Mouse (Mus musculus) bone marrow, adult 2 months (tissue): ENCODE measurements around the gene Gm12253. TPM values are rescaled to one million over a fixed set of nuclear protein-coding genes. Genes with fewer than 3 reads are reported as not detected.

Experiments used
- H3K27ac ChIP-seq: fragments of 200-500 bp; 2 replicates; pipeline ENCODE4 v1.5.1; 2012; ENCODE audit warnings: low read depth, mild to moderate bottlenecking, control low read depth, inconsistent platforms, low read length; ENCODE audit not compliant: control insufficient read depth, poor library complexity, insufficient read depth
- H3K4me1 ChIP-seq: fragments of 200-500 bp; 2 replicates; pipeline ENCODE4 v1.6.1; 2011; ENCODE audit warnings: low read length; ENCODE audit not compliant: control insufficient read depth, insufficient read depth
- H3K4me3 ChIP-seq: fragments of 200-500 bp; replicated peaks from 2 replicates; pipeline ENCODE3; 2011; ENCODE audit warnings: mild to moderate bottlenecking, low read depth, low read length, control low read depth; ENCODE audit not compliant: control insufficient read depth
- CTCF ChIP-seq: fragments of 200-500 bp; IDR thresholded peaks from 2 replicates; pipeline ENCODE4 v1.5.1; 2011; ENCODE audit warnings: low read length, control low read depth; ENCODE audit not compliant: control insufficient read depth, insufficient read depth
- POLR2A ChIP-seq: fragments of 200-500 bp; IDR thresholded peaks from 2 replicates; pipeline ENCODE4 v1.6.1; 2011; ENCODE audit warnings: low read depth, mild to moderate bottlenecking, control low read depth, low read length, borderline replicate concordance; ENCODE audit not compliant: control insufficient read depth
- WGBS: fragments of 180-500 bp; shearing (Covaris S2); methylation state at CpG from one replicate; pipeline ENCODE4 v1.1.7; 2018; 5-methylcytosine and 5-hydroxymethylcytosine counted together
- polyA plus RNA-seq: library from polyadenylated mRNA; stranded (reverse); fragments of >200 nt; gene quantifications from 2 replicates; pipeline ENCODE4 v1.2.4, GENCODE M21; 2011; ENCODE audit warnings: low replicate concordance; ENCODE audit not compliant: missing spikeins, insufficient read depth, insufficient read length

Gm12253 gene
- not detected in 2 replicates for polyA plus RNA-seq

DNA sequence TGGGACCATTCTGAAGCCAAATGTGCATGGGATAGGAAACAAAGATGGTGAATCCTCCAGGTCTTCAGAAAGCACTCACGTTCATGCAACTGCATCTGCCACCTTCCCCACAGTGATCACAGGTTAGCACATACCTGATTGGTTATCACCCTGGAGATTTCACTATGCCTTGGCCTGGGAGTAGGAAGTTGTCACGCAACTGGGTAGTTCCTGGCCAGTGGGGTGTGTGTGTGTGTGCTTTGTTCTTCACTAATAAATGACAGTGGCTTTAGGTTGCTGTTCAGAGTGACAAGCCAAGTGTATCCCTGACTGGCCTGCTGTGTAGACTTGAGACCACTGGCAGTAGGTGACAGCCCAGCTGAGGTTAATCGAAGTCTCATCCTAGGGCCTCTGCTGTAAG, at the start of gene Gm12253:
TSS of gene Gm12253 (plus strand) at position 301 of the 400 bp plus-strand sequence.
- Histone ChIP-seq H3K4me3 (no peak within 1 kb of the TSS), H3K27ac (no peak within 1 kb of the TSS), H3K4me1 (no peaks in the 10 kb centered on the region; the same call in 1 of the 2 replicates)
- WGBS, result 64% methylated on average over 3 of the region's 3 CpGs
- TF ChIP-seq CTCF (no peak), POLR2A (no peak)

DNA sequence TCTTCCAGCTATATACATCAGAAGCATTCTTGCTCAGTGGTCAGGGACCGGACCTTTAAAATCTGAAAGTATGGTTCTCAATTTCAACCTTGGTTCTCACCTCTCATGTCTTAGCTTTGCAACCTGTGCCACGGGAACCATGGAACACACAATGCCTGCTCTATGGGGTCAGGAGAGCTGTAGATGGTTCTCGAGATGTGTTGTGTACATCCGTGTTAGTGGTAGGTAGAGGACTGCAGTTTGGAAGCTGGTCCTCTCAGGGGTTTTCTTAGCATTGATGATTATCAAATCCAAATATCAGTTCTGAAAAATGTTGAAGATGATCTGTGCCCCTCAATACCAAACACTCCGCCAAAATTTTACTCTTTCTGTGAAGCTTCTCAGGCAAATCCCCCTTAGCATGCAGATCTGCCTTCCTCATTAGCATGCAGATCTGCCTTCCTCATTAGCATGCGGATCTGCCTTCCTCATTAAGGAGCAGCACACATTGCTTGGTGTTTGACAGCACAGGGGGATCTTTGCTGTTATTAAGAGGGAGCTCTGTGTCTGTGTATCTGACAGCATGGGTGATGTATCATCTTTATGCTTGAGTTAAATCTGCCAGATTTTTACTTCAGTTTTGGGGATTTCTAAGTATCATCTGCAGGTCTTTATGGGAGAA, 32.2 kb upstream of the Gm12253 start:
- no peak overlapping the region for H3K4me3 ChIP-seq
- TF ChIP-seq POLR2A (no peak), CTCF (no peak)
- no peaks in the 10 kb centered on the region for H3K4me1 ChIP-seq
- no peak overlapping the region for H3K27ac ChIP-seq
- WGBS, result 58% methylated on average over 6 of the region's 6 CpGs

DNA sequence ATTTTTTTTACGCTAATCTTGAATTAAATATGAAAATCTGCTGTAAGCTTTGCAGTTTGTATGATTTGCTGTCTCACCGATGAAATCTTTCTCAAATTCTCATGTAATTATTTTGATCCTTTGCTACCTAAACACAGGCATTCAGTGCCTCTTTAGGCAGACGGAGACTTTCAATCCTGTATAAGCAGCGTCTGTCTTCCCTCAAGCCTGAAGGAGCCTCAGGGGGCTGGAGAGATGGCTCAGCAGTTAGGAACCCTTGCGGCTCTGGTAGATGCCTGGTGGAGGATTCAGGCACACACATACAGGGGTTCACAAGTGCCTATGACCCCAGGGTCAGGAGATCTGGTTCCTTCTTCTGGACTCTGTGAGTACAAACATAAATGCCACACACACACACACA, 31.7 kb upstream of the Gm12253 start:
- Histone ChIP-seq H3K27ac (no peak overlapping the region), H3K4me3 (no peak overlapping the region), H3K4me1 (no peaks in the 10 kb centered on the region)
- WGBS, result 61% methylated on average over 5 of the region's 5 CpGs
- TF ChIP-seq POLR2A (no peak), CTCF (no peak)

DNA sequence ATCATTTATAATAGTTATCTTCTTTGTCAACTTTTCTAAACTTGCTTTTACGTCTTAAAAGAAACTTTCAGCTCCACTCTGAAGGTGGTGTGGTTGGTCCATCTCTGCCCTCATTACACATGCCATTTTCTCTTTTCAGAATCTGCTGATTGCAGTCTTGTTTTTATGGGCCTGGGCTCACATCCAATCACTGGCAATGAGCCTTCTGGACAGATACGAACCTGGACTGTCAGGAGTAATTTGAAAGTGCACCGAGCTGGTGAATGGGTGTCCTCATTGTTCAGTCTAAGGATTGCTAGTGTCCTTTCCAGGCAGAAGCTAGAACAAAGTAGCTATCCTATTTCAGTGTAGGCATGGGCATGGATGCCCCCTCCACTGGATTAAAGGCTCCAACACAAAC, 24.3 kb upstream of the Gm12253 start:
- TF ChIP-seq CTCF (no peak), POLR2A (no peak)
- Histone ChIP-seq H3K4me1 (no peaks in the 10 kb centered on the region), H3K4me3 (no peak overlapping the region), H3K27ac (no peak overlapping the region)
- WGBS, result 78% methylated on average over 3 of the region's 3 CpGs

DNA sequence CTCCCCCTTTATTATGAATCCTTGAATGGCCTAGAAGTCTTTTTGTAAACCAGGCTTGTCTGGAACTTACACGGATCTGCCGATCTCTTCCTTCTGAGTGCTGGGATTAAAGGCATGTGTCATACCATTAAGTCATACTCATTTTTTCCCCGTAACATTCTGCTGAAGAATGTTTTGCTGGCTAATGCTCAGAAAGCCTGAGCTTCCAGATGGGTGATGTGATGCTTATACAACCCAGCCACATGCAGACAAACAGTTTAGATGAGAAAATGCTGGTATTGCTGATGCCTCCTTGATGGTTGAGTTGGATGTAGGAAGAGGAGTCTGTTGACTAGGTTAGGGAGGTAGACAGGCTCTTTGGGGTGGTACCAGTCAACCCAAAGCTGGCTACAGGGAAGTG, 14.0 kb upstream of the Gm12253 start:
- Histone ChIP-seq H3K27ac (no peak overlapping the region), H3K4me3 (no peak overlapping the region), H3K4me1 (no peaks in the 10 kb centered on the region; the same call in 1 of the 2 replicates)
- WGBS, result 78% methylated on average over 3 of the region's 3 CpGs
- no peak for TF ChIP-seq POLR2A
- TF ChIP-seq CTCF, result no peak

DNA sequence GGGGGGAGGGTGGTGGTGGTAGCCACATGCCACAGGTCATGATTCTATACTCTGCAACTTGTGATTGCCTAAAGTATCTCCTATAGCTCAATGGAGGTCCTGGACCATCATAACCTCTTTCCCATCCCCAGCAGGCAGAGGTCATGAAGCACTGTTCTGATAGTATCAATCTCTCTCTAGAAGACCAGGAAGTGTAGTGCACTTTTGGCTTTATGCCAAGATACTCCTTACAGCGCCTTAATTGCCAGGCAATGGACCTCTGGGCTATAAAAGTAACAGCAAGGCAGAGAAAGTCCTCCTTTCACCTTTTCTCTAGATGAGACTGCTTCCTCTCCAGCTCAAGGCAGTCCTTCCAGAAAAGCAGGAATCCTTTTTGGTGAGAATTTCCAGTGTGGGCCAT, 11.5 kb upstream of the Gm12253 start, which contains the start of gene 1810065E05Rik:
TSS of gene 1810065E05Rik (plus strand) at position 297 of the 400 bp plus-strand sequence.
- WGBS, result 55% methylated on average over 1 of the region's 1 CpGs
- no peaks in the 10 kb centered on the region; the same call in 1 of the 2 replicates for H3K4me1 ChIP-seq
- no peak within 1 kb of the TSS for H3K4me3 ChIP-seq
- H3K27ac ChIP-seq, result no peak within 1 kb of the TSS
- no peak for TF ChIP-seq POLR2A
- no peak for TF ChIP-seq CTCF

DNA sequence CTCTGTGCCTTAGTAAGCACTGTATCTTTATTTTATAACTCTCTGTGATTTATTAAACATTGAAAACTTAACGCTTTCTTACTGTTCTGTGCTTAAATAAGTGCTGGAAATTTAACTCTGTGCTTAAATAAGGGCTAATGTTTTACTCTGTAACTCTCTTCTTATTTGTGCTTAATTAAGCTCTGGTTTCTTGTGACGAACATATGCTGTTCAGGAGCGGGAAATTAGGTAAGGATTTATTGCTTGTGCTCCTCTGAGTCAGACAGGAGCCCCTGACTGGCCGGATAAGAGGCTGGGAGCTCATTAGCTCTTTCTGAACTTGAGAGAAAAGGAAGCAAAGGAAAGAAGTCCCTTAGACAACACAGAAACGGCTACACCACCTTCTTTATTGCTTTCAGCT, 5.5 kb downstream of the Gm12253 start:
- Histone ChIP-seq H3K4me1 (no peaks in the 10 kb centered on the region), H3K4me3 (no peak overlapping the region), H3K27ac (no peak overlapping the region)
- 30% methylated on average over 5 of the region's 5 CpGs for WGBS
- TF ChIP-seq POLR2A (no peak), CTCF (no peak)

DNA sequence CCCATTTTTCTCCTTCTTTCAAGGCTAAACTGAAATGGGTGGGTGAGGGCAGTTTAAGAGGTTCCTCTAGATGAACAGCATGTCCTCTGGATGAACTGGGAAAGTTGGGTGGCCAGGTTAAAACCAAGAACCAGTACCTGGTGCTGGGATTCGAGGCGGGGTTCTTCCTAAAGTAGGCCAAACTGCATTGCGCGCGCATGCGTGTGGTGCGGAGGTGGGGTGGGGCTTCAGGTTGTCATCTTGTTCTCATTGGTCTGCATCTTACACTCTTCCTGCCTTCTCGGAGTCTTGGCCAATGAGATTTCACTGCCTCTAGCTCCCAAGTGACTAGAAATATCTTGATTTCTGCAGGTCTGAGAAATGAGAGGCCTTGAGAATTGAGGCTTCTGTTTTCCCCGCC, 20.4 kb downstream of the Gm12253 start, which contains the start of gene Lypd9:
TSS of gene Lypd9 (minus strand) at position 165 of the 400 bp plus-strand sequence.
- Histone ChIP-seq H3K4me1 (no peaks in the 10 kb centered on the region), H3K4me3 (no peak within 1 kb of the TSS), H3K27ac (no peak within 1 kb of the TSS)
- 90% methylated on average over 9 of the region's 9 CpGs for WGBS
- TF ChIP-seq POLR2A (no peak), CTCF (no peak)
